Mouse (Mus musculus): ENCODE data around the gene Prkcb.

Prkcb gene

GRCm38 (mm10) chr7:122289243-122290111 lies 926 bp downstream of the Prkcb start:
- DNase-seq (ENCODE audit: low read depth, low spot score) = no peak

DNA sequence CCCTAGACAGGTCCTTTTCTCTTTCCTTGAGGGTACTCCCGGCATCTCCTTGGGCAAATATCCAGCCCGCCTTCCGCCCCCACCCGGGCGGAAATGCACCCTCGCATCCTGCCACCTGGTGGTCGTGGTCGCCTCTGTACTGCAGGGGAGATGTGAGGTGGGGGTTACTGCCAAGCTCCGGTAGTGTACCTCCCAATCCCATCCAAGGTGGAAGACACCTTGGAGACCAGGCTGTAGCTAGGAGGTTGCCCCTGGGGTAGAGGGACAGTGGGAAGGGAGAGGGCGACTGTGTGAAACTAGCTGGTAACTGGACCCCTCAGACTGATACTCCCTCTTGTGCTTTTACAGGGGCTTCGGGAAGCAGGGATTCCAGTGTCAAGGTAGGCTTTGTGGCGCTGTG lies 1.6 kb downstream of the Prkcb start:
- no peak for DNase-seq (ENCODE audit: low read depth, low spot score)

- DNase-seq (ENCODE audit: low read depth, low spot score) = no peak
Observed at GRCm38 (mm10) chr7:122290771-122291170, 2.2 kb downstream of the Prkcb start.

DNA sequence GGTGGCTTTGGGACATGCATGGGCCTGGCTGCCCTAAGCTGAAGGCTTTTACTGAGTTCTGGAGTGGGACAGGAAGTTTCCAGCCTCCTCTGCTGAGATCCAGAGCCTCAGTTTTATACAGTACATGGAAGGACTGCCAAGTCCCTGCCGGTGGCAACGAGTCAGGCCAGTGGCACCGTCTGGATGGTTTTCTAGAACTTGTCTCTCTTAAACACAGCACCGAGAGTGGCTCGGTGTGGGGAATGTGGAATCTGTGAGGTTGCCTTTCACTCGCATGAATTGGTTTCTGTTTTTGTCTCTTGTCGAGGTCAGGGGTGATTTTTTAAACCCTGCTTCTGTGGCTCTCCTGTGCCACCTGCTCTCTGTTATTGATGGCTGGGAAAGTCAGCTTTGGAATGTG lies 3.6 kb downstream of the Prkcb start:
- no peak for DNase-seq (ENCODE audit: low read depth, low spot score)

GRCm38 (mm10) chr7:122294111-122294510 lies 5.6 kb downstream of the Prkcb start:
- no peak for DNase-seq (ENCODE audit: low read depth, low spot score)

DNA sequence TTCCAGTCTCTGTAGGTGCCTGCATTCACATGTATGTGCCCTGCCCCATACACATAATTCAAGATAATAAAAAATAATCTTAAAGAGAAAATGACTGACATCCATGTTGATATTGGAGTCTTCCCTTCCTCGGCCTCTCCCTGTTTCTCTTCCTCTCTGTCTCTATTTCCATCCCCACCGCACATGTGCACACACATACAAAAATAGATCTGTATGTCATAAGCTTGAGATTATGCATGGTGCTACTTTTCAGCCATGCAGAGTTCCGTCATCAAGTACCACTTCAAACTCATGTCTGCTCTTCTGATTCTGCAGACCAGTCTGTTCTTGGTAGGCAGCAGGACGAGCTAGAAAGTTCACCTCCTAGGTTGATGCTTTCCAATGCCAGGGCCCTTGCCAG lies 6.8 kb downstream of the Prkcb start:
- DNase-seq (ENCODE audit: low read depth, low spot score) = no peak

DNA sequence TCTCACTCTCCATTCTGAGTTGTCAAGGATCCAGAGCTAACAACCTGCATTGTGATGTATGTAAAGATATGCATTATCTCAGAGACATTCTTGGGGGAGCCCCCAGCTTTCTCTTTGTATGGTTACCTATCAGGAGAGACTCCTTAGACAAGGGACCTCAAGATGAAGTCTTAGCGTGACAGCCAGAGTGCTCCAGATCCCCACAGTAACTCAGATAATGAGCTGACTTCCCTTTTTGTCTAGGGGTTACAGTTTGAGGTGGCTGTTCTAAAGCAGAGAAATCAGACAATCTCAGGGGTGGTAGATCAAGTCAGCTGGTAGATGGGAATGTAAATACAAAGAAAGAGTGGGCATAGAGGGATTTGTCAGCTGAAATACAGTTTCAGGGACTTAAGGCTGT lies 7.8 kb downstream of the Prkcb start:
- no peak for DNase-seq (ENCODE audit: low read depth, low spot score)

DNA sequence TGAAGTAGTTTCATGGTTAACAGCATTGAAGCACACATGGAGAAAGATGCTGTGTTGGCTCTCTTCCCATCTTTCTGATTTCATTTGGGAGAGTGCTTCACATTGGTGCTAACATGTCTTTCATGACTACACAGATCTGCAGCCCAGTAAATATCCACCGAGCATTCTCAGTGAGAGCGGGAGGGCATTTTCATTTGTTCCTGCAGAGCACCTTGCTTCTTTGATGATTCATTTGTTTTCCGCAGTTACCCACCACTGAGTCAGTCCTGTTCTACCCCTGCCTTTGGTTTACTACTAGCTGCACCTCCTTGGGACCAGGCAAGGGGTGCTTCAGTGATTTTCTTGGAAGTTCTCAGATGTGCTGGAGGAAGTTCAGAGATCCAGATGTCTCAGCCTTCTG lies 8.3 kb downstream of the Prkcb start:
- DNase-seq (ENCODE audit: low read depth, low spot score) = no peak

- peak; percentile 4 for DNase-seq (ENCODE audit: low read depth, low spot score)
Observed at GRCm38 (mm10) chr7:122297627-122298026, 9.1 kb downstream of the Prkcb start.

- DNase-seq (ENCODE audit: low read depth, low spot score) = no peak
Observed at GRCm38 (mm10) chr7:122298715-122299114, 10.2 kb downstream of the Prkcb start.

GRCm38 (mm10) chr7:122300538-122300937 lies 12.0 kb downstream of the Prkcb start:
- no peak for DNase-seq (ENCODE audit: low read depth, low spot score)

GRCm38 (mm10) chr7:122302538-122302937 lies 14.0 kb downstream of the Prkcb start:
- no peak for DNase-seq (ENCODE audit: low read depth, low spot score)

GRCm38 (mm10) chr7:122303988-122304387 lies 15.4 kb downstream of the Prkcb start:
- DNase-seq (ENCODE audit: low read depth, low spot score) = no peak

DNA sequence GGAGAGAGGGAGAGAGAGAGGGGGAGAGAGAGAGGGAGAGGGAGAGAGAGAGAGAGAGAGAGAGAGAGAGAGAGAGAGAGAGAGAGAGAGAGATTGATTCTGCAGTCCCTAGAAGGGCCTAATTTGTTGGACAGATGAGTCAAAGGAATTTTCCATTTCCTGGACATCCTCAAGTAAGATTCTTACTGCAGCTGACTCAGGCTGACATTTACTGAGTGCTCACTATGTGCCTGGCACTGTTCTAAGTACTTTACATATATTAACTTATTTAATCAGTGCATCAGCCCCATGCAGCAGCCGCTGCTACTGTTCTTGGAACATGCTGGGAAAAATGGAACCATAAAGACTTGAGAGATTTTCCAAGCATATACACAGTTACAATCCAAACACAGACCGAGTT lies 16.0 kb downstream of the Prkcb start:
- DNase-seq (ENCODE audit: low read depth, low spot score) = peak; percentile 9

DNA sequence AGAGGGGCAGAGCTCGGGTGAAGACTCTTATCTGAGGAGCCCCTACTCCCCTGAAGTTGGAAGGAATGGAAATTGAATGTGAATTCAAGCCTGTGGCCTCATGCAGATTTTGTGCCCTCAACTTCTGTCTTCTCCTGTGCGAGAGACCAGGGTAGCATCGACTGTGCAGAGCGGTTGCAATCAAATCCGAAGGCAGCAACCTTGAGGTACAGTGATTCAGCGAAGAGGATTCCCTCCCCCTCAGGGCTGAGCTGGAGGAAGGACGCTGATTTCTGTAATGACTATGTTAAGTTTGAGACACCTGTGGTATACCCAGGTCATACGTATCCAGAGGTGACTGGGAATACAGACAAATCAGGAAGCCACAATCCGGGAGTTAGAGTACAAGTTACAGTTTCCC lies 18.7 kb downstream of the Prkcb start:
- no peak for DNase-seq (ENCODE audit: low read depth, low spot score)

DNA sequence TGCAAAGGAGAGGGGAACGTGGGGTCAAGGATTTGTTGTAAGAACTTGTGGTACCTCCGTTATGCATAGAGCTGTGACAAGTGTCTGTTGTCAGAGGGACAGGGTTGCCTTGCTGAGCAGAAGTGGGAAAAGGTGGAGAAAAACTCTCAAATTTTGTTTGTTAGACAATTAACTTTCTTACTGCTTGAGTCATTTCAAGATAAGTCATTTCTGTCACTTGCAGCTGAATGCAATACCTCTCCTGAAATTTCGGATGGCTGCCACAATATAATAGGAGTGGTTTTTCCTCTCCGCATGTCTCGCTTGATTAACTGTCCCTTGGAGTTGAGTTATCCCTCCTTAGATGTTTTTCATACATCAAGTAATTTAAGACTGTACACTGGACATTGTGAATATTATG lies 20.1 kb downstream of the Prkcb start:
- DNase-seq (ENCODE audit: low read depth, low spot score) = no peak

- DNase-seq (ENCODE audit: low read depth, low spot score) = no peak
Observed at GRCm38 (mm10) chr7:122309909-122310725, 21.6 kb downstream of the Prkcb start.

DNA sequence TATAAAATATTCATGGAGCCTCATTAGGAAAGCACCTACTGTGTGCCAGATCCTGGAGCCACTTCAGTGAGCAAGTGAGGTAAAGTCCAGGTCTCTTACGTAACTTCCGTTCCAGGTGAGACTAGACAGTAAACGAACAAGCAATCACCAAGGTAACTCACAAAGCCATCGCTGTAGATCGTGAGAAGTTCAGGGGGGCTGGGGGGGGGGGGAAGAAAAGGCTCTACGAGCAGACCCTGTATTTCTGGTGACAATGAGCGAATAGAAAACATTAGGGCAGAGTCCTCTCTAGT lies 22.1 kb downstream of the Prkcb start:
- no peak for DNase-seq (ENCODE audit: low read depth, low spot score)

GRCm38 (mm10) chr7:122313690-122314477 lies 25.3 kb downstream of the Prkcb start:
- DNase-seq (ENCODE audit: low read depth, low spot score) = no peak

DNA sequence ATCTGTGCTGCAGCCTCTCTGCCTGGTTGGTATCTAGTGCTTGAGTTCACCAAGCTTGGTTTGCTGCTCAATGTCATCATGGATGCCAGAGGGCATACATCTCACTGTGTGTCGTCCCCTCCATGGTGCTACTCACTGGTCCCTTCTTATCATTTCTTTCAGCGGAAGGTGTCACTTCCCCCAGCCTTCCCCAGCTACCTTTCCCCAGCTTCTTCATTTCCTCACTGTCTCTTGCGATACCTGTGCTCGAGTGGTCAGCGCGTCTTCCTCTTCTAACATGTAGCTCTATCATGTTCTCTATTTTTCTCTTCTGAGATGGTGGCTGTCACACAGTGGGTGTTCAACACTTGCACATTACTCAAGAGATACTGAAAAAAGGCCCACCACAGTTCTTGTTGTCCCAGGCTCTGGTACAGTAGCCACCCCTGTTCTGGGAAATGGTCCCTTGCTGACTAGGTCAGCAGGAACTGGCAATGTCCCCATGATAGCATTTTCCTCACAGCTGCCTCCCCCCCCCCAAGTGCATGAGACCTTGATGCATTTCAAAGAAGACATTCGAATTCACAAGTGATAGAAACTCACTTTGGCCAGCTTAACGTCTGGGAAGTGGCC lies 27.3 kb downstream of the Prkcb start:
- no peak for DNase-seq (ENCODE audit: low read depth, low spot score)

GRCm38 (mm10) chr7:122316681-122317080 lies 28.1 kb downstream of the Prkcb start:
- DNase-seq (ENCODE audit: low read depth, low spot score) = no peak

GRCm38 (mm10) chr7:122317485-122317884 lies 28.9 kb downstream of the Prkcb start:
- DNase-seq (ENCODE audit: low read depth, low spot score) = no peak

Data from 3T3-L1 (cell line).